Mouse (Mus musculus): ENCODE data around the gene Cep57l1. TPM values are rescaled to one million over a fixed set of nuclear protein-coding genes. Genes with fewer than 3 reads are reported as not detected.
"Not testable (repeated sequence)": the region's sequence is repeated elsewhere in the genome, so short reads cannot be mapped to it uniquely, and the experiment has no call there.

The Cep57l1 gene
- 1 to 10 TPM; 3.5 to 5.6 TPM for total RNA-seq (2021)
- long read RNA-seq, experiment 1, partial matches to known transcripts, result 0 of 4 reads
- long read RNA-seq, experiment 1, other reads (novel, unspliced or antisense), result 1 of 4 reads
- long read RNA-seq, experiment 2, partial matches to known transcripts, result 1 of 5 reads
- long read RNA-seq, experiment 2, other reads (novel, unspliced or antisense), result 3 of 5 reads

DNA sequence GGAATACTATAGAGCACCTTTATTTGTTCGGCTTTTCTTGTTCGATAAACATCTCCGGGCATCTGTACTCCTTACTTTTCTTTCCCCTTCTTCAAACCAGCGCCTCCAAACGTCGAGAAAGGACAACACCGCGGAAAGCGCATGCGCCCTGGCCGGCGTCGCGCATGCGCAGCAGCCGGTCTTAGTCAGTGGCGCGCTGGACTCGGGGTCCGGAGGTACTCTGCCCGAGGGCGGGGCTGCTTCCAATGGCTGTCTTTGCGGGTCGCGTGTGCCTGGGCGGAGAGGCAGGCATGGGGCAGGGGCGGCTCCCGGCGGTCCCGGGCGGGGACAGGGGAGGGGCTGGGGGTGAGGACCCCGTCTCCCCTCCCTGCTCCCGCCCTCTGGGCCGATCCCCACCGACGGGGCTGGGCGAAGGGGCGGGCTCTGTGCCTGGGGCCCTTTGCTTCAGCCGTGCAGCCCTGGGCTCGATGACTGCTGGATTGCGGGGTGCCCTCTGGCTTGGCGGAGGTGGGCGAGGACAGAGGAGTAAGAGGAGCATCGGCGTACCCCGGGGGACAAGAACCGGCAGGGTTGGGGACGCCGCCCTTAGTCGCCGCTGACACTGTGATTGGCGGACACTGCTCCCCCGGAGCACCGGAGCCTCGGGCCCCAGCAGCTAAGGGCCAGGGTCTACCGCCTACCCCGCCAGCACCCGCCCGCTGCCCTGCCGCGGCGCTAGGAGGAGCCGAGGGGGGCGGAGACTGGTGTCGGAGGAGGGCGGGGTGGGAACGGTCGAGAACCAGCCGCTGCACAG lies at the start of gene Cep57l1, which contains the start of gene Sesn1:
Gene Cep57l1, minus strand, starts transcription at position 101 of the 793 bp plus-strand sequence.
Gene Sesn1, plus strand, starts transcription at position 165 of the 793 bp plus-strand sequence.
- intact Hi-C loops (cut with DNase I), result loop anchor here (5.0 to 10.0 kb wide), 3 partner anchors 77 to 288 kb away; no protein-coding TSS in a partner anchor
- DNase-seq, result peak; percentile 93 to 95

DNA sequence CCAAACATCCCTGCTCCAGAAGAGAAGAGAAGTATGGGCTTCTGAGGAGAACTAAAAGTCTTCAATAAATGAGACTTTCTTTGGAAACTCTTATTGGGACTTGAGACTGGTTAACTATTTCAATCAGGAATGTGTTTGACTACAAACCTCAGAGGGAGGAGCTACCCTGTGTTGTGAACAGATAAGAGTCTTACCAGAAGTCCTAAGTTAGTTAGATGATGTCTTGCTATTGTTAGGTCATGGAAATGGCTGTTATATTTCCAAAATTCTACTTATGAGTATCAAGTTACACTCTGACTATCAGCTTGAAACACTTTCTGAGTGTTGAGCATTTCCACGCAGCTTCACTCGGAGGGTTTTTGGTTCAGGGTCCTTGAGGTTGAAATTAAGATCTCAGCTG lies 39.0 kb upstream of the Cep57l1 start:
- DNase-seq, result no peak
- intact Hi-C loops (cut with DNase I), result no loop called here

DNA sequence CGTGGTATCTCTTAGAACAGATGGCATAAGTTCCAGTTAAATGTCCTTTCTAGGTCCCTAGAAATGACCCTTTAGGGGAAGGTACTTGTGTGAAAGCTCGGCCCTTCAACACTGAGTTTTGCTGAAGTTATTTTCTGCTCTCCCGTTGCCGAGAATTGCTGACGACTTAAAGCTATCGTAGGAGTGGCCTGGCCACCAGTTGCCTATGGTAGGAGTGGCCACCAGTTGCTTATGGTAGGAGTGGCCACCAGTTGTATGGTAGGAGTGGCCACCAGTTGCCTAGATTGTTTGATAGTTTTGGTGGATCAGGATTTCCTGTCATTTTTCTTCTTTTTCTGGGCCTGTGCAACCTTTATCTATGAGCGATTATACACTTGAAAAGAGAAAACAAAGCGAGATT lies 38.1 kb upstream of the Cep57l1 start:
- no peak for DNase-seq
- intact Hi-C loops (cut with DNase I), result no loop called here

DNA sequence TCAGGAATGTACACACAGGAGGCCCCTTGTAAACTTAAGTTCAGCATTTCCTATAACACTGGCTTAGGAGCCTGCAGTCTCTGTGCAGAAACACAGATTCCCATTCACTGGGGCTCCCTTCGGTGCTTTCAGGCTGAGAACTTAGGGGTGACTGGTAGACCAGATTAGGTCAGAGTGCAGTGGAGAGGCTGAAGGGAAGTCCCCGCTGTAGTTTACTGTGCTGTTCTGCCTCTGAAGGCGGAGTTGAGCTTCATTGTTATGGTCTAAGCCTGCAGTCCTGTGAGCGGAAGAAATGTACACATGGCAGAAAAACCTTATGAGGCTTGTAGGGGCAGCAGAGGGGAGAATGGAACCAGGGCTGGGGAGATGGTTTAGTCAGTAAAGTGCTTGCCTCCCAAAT lies 29.2 kb upstream of the Cep57l1 start:
- intact Hi-C loops (cut with DNase I), result no loop called here
- no peak for DNase-seq

DNA sequence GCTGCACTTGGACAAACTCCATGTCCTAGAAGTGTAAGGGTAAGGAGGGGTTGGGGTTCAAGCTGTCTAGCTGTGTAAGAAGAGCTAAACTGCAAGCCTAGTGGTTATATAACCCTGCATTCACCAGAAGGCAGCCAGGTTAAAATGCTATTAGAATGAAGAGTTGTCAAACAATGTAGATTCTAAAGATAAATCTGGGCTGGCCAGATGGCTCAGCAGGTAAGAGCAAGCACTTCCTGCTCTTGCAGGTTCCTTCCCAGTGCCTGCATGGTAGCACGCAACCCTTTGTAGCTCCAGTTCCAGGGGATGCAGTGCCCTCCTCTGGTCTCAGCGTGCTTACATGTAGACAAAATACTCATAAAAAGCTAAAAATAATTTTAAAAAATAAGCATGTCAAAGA lies 24.5 kb upstream of the Cep57l1 start:
- no peak for DNase-seq
- intact Hi-C loops (cut with DNase I), result loop anchor here (5.0 kb wide), 1 partner anchor 143 kb away; no protein-coding TSS in a partner anchor

DNA sequence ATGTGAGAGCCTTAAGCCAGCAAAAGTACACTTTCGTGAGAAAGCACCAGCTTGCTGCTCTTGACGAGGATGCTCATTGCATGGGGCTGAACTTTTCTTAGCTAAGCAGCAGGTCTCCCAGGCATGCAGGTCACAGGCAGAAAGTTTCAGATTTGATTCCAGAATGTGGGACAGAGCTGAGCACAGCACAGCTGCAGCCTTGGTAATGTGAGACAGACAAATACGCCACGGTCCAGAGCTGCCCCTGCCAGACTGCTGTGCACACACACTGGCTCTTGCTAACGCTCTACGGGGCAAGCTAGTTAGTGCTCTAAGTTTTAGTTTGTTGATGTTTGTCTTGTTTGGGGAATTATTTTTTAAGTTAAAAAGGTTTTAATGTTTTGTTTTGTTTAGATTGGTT lies 22.5 kb upstream of the Cep57l1 start:
- no peak for DNase-seq
- intact Hi-C loops (cut with DNase I), result loop anchor here (5.0 kb wide), 1 partner anchor 145 kb away; no protein-coding TSS in a partner anchor

DNA sequence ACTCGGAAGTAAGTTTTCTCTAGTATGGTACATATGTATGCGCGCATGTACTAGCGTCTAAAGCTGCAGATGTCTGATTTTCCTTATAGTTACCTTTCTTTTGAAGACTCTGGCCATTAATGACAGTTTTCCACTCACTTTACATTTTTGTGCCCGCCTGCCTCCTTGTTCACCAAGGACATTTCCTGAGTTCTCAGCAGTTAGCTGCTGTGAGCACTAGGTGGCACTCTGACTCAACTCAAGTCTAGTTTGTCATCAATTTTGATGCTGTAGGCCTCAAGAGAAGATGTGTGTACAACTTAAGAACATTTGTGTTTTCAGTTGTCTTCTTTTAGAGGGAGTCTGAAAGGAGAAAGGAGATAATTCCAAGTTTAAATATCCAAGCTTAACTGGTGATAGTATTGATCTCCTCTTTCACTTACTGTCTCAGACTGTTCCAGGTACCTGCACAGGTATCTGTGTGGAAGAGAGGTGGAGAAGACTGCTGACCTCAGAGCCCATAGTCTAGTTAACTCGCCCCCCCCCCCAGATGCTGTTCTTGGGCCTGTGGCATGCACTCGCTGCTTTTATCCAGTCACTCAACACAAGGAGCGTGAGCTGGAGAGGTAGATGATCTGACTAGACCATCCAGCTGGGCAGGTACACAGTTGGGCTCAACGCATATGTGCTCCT lies 21.3 kb upstream of the Cep57l1 start:
- intact Hi-C loops (cut with DNase I), result loop anchor here (1.0 to 5.0 kb wide), 3 partner anchors 60 to 146 kb away; no protein-coding TSS in a partner anchor
- DNase-seq, result peak; percentile 72 to 79

DNA sequence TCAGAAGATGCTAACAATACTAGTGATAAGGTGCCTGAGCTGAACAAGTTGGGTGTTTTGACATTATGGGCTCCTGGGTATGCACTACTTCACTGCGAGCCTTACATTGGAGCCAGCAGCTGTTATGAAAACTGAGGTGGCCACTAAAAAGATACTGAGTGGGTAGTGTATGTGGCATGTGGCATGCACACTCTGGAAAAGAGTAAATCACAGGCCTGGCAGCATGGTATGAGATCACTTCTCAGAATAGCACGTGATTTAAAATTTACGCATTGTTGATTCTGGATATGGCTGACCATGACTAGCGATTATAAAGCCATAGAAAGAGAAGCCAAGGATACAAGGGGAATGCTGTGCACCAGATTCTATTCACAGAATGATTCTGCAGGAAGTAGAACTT lies 20.8 kb upstream of the Cep57l1 start:
- intact Hi-C loops (cut with DNase I), result loop anchor here (2.0 to 5.0 kb wide), 2 partner anchors 60 to 147 kb away; no protein-coding TSS in a partner anchor
- DNase-seq, result no peak

DNA sequence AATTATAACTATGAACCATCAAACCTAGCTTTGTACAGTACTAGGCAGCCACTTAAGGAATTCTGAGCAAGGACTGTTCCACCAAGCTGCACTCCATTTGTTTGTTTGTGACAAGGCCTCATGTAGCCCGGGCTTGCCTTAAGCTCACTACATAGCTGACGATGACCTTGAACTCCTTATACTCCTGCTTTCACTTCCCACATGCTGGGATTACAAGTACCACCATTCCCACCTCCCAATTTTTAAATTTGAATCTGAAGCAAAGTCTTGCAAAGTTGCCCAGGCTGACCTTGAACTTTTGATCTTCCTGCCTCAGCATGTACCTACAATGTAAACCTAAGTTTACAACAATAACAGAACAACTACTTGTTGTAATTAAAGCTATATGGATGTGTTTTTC lies 20.3 kb upstream of the Cep57l1 start:
- DNase-seq, result no peak
- intact Hi-C loops (cut with DNase I), result loop anchor here (2.0 to 5.0 kb wide), 3 partner anchors 61 to 463 kb away; no protein-coding TSS in a partner anchor

DNA sequence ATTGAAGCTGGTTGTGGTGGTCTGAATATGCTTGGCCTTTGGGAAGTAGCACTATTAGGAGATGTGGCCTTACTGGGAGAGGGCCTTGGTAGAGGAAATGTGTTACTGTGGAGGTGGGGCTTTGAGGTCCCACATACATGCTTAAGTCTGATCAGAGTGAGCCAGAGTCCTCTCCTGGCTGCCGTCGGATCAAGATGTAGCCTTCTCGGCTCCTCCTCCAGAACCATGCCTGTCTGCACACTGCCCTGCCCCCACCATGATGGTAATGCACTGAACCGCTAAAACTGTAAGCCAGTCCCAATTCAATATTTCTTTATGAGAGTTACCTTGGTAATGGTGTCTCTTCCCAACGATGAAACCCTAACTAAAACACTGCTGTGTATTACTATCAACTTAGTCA lies 19.5 kb upstream of the Cep57l1 start:
- DNase-seq, result no peak
- intact Hi-C loops (cut with DNase I), result loop anchor here (2.0 kb wide), 1 partner anchor 464 kb away; no protein-coding TSS in a partner anchor

DNA sequence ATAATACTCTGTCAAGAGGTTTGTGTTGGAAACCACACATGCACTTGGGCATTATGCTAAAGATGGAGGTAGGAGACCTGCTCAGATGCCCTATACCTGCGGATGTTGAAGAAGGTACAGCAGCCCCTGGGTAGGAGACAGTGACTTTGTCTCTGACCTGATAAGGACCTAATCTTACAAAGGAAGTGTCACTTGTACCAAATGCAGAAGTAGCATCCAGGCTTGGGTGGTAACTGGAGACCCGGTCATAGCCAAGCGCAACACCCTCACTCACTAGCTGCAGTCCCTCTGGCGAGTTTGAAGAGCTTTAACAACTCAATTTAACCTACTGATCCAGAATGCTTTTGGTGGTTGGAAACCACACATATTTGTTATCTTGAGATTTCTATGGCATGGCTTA lies 18.1 kb upstream of the Cep57l1 start:
- intact Hi-C loops (cut with DNase I), result loop anchor here (2.0 kb wide), 1 partner anchor 465 kb away; no protein-coding TSS in a partner anchor

DNA sequence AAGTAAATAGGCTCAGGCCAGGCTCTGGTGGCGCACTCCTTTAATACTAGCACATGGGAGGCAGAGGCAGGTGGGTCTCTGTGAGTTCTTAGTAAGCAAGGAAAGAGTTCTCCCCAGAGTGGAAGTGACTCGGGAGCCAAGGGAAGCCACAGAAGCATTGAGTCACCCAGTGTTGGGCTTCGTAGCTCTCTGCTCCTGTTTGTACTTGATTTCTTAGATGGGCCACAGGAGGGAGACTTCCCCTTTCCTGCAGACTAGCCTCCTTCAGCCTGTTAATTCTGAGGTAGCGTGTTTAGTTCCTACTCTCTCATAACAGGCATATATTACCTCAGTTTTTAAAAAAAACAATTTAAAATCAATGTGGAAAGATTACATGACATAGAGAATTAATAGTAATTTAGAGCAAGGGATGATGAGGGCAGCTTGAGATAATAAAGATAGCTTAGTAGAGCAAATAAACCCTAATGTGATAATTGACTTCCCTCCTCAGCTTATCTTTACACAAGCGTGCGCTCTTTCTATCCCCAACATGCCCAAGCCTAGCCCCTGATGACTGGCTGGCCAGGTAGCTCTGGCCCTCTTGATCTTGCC lies 16.9 kb upstream of the Cep57l1 start:
- intact Hi-C loops (cut with DNase I), result no loop called here
- no peak for DNase-seq

More for the DNA sequence above, 18.1 kb upstream of the Cep57l1 start:
- no peak for DNase-seq

DNA sequence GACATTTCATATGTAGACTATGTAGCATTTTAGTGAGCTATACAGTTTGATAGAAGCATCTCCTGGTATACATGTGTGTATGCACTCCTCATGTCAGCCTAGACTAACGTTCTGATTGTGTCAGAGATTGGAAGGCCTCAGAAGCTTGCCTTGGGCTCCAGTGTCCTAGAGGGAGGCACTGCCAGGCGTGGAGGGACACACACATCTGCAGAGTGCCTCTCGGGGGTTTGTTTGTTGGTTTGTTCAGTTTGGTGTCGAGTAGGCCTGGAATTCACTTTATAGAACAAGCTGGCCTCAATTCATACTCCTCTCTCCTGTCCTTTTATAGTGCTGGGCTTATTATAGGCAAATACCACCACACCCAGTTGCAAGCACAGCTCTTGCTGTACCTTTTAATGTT lies 16.3 kb upstream of the Cep57l1 start:
- intact Hi-C loops (cut with DNase I), result no loop called here
- DNase-seq, result no peak

DNA sequence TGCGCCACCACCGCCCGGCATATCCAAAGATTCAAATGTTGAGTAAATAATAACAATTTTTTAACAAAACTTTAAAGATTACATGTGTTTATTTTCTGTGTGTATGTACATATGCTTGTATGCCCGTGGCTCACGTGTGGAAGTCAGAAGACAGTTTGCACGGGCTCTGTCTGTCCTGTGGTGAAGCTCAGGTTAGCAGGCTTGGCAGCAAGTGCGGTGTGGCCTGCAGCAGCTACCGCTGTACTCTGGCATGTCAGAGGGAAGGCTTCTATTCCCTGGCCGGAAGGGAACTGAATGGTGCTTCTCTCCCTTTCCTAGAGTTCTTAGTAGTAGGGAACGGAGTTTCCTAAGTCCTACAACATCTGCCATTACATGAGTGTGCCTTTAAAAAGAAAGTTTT lies 15.4 kb upstream of the Cep57l1 start:
- DNase-seq, result no peak
- intact Hi-C loops (cut with DNase I), result no loop called here

DNA sequence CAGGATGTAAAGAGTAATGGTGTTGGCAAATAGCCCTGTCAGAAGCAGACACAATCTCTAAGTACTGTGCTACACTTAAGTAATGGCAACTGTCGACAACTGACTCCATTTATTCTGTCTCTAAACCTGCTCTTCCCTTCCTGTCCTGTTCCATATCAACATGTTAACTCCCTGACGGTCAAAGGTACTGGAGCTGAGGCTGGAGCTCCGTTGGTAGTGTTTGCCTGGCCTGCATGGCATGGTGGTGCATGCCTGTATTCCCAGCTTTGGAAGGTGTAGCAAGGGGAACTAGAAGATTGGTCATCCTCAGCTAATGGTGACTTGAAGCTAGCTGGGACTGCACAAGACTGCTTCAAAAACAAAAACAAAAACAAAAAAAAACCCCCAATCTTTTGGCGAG lies 14.2 kb upstream of the Cep57l1 start:
- no peak for DNase-seq
- intact Hi-C loops (cut with DNase I), result no loop called here

DNA sequence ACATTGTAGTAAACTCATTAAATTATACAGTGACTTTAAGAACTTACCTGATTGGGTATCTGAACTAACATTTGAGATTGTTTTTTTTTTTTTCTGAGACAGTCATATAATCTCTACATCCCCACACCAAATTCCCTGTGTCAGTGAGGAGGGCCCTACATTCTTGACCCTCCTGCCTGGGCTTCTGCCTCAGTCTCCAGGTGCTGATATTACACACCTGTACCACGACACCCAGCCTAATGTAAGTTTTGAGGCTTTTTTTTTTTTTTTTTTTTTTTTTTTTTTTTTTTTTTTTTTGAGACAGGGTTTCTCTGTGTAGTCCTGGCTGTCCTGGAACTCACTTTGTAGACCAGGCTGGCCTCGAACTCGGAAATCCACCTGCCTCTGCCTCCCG lies 13.6 kb upstream of the Cep57l1 start:
- DNase-seq; intact Hi-C loops (cut with DNase I): not testable (repeated sequence)

DNA sequence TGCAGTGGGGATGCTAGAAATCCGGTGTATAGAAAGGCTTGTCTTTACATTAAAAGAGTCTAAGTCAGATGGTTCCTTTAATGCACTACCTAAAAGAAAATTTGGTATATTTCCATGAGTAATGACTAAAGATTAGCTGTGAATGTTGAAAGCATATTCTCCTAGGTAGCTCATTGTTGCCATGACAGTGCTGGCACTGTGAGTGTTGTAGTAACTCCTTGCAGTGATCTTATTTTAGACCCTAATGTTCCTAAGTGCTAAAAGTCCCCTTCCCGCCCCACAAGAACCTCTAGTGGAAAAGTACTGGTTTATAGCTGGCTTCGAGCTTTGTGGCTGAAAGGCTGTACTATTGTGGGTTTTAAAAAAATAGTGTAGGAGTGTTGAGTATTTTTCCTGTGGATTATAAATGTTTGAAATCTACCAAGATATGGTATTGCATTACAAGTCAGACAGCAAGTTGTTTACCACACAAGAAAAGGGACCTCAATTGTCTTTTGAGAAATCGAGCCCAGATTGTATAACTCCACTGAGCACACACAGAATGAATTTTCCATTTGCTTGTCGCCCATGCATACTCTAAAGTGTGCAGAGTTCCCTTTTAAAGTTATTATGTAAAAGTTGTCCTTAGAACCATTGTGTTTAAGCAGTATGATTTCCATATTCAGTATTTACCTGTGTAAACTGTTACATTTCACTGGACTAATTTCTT lies 13.1 kb upstream of the Cep57l1 start:
- DNase-seq, result peak in 1 of 2 experiments; percentile 32
- intact Hi-C loops (cut with DNase I), result no loop called here

DNA sequence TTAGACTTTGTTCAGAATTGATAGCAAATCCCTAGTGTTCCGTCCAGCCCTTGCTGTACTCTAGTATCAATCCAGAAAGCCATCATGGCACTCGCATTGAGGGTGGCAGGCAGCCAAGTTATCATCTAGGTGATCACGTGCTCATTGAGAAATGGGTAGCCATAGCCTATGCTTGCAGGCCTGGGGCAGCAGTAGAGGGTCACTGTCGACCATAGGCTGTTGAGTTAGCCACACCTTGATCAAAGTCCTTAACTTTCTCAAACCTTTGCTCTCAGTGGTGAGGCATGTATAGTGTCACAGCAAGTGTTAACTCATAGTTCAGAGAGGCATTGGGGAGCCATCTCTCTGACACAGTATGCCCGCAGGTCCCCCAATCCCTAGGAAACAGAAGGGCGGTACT lies 11.5 kb upstream of the Cep57l1 start:
- DNase-seq, result no peak
- intact Hi-C loops (cut with DNase I), result no loop called here

DNA sequence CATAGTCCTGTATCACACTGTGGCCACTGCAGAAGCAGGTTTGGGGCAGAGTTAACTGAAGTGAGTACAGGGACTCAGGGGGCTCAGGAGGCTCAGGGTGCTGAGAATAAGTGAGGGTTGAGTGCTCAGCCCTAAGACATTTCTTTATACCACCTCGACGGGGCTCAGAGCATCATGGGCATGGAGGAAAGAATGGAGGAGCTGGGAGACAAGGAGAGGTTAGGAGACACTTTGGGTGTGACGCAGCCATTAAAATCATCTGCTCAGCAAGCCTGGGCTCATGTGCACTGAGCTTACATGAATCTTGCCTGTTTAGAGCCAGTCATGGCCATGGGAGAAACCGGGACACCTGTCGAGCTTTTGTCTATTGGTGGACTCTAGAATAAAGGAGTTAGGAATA lies 10.7 kb upstream of the Cep57l1 start:
- DNase-seq, result no peak
- intact Hi-C loops (cut with DNase I), result no loop called here

DNA sequence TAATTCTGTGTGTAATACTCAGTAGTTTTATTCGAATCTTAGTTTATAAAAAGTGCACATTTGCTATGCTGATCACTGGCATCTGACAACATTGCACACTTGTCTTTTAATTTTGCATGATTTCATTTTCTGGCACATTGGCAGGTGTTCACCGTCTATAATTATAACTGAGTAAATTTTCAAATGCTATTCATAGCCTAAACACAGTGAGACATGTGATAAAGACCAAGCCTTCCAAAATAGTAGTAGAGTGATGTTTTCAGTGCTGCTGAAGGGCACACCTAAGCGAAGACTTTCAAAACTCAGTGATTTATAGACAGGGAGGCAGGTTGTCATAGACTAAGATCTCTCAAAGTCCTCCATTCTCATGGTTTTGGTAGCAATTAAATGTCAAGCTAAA lies 9.6 kb upstream of the Cep57l1 start:
- DNase-seq, result no peak
- intact Hi-C loops (cut with DNase I), result no loop called here

Measured in heart, postnatal 14 days (tissue).